Mouse (Mus musculus): ENCODE results near the gene Rnase4.

Gene Rnase4

GRCm38 (mm10) chr14:51088166-51088969 is 2.5 kb upstream of the Rnase4 start:
- DNase-seq (ENCODE audit: inconsistent age in 2 of 2, low spot score in 1 of 2), result peak; percentile 89 to 97

GRCm38 (mm10) chr14:51088970-51089673 is 1.8 kb upstream of the Rnase4 start:
- DNase-seq (ENCODE audit: inconsistent age in 2 of 2, low spot score in 1 of 2), result peak; percentile 98 to 100

GRCm38 (mm10) chr14:51089674-51090076 is 1.2 kb upstream of the Rnase4 start:
- no peak for DNase-seq (ENCODE audit: inconsistent age in 2 of 2, low spot score in 1 of 2)

GRCm38 (mm10) chr14:51090077-51090781 is 648 bp upstream of the Rnase4 start:
- DNase-seq (ENCODE audit: inconsistent age in 2 of 2, low spot score in 1 of 2), result peak; percentile 86 to 98

- DNase-seq (ENCODE audit: inconsistent age in 2 of 2, low spot score in 1 of 2), result no peak
These were observed 1.3 kb downstream of the Rnase4 start for GRCm38 (mm10) chr14:51092073-51092620.

- no peak for DNase-seq (ENCODE audit: inconsistent age in 2 of 2, low spot score in 1 of 2)
These were observed 2.6 kb downstream of the Rnase4 start for GRCm38 (mm10) chr14:51093496-51093895.

- no peak for DNase-seq (ENCODE audit: inconsistent age in 2 of 2, low spot score in 1 of 2)
These were observed 3.4 kb downstream of the Rnase4 start for GRCm38 (mm10) chr14:51094096-51094875.

- DNase-seq (ENCODE audit: inconsistent age in 2 of 2, low spot score in 1 of 2), result no peak
These were observed 4.0 kb downstream of the Rnase4 start for GRCm38 (mm10) chr14:51094921-51095320.

GRCm38 (mm10) chr14:51095736-51096524 is 5.1 kb downstream of the Rnase4 start:
- DNase-seq (ENCODE audit: inconsistent age in 2 of 2, low spot score in 1 of 2), result no peak

GRCm38 (mm10) chr14:51098300-51098699 is 7.4 kb downstream of the Rnase4 start:
- DNase-seq (ENCODE audit: inconsistent age in 2 of 2, low spot score in 1 of 2), result peak; percentile 63 to 96

GRCm38 (mm10) chr14:51098921-51099320 is 8.0 kb downstream of the Rnase4 start:
- DNase-seq (ENCODE audit: inconsistent age in 2 of 2, low spot score in 1 of 2), result no peak

GRCm38 (mm10) chr14:51101284-51101683 is 10.4 kb downstream of the Rnase4 start:
- DNase-seq (ENCODE audit: inconsistent age in 2 of 2, low spot score in 1 of 2), result no peak

- peak in 1 of 2 experiments; percentile 87 for DNase-seq (ENCODE audit: inconsistent age in 2 of 2, low spot score in 1 of 2)
These were observed 12.3 kb downstream of the Rnase4 start for GRCm38 (mm10) chr14:51103217-51103616.

- DNase-seq (ENCODE audit: inconsistent age in 2 of 2, low spot score in 1 of 2), result no peak
These were observed 13.5 kb downstream of the Rnase4 start for GRCm38 (mm10) chr14:51104366-51104765.

GRCm38 (mm10) chr14:51106449-51106967 is 15.6 kb downstream of the Rnase4 start:
- DNase-seq (ENCODE audit: inconsistent age in 2 of 2, low spot score in 1 of 2), result no peak

GRCm38 (mm10) chr14:51111966-51112365 is 21.1 kb downstream of the Rnase4 start:
- no peak for DNase-seq (ENCODE audit: inconsistent age in 2 of 2, low spot score in 1 of 2)

GRCm38 (mm10) chr14:51113476-51113875 is 22.6 kb downstream of the Rnase4 start:
- DNase-seq (ENCODE audit: inconsistent age in 2 of 2, low spot score in 1 of 2), result no peak

GRCm38 (mm10) chr14:51113916-51114560 is 23.2 kb downstream of the Rnase4 start, which contains the start of gene Eddm3b:
Gene Eddm3b (plus strand): TSS chr14:51114426.
- no peak for DNase-seq (ENCODE audit: inconsistent age in 2 of 2, low spot score in 1 of 2)

- no peak for DNase-seq (ENCODE audit: inconsistent age in 2 of 2, low spot score in 1 of 2)
These were observed 34.8 kb downstream of the Rnase4 start for GRCm38 (mm10) chr14:51125684-51126083.

Measured in adrenal gland, adult (tissue).